Mouse (Mus musculus): ENCODE measurements around the gene Carm1. TPM values are rescaled to one million over a fixed set of nuclear protein-coding genes. Genes with fewer than 3 reads are reported as not detected.
"Not testable (repeated sequence)": the region's sequence is repeated elsewhere in the genome, so short reads cannot be mapped to it uniquely, and the experiment has no call there.

The Carm1 gene
- polyA plus RNA-seq, 1 experiment = 20.5 TPM

DNA sequence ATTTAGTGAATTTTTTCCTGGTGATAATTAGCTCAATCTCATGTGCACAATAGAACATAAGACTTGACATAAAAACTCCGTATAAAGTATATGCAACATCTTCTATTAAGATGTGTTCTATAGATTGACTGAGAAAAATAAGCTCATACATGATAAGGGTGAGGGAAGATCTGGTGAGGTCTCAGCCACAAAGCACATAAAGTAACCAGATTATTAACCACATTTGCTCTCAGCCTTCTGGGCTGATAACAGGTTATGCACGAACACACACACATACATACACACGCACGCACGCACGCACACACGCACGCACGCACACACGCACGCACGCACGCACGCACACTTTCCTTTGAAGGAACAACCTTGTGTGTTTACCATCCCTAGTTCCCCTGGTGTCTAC lies 10.2 kb upstream of the Carm1 start:
- Histone ChIP-seq H3K4me3 (ENCODE audit: insufficient read depth, low read length) (no peak overlapping the region), H3K4me1 (ENCODE audit: control insufficient read depth, insufficient read depth, low read length) (peaks cover 9% of the 10 kb centered on the region), H3K27ac (ENCODE audit: insufficient read depth, low read depth, low read length) (no peak overlapping the region)
- no peak for TF ChIP-seq POLR2A (IDR thresholded peaks at IDR 0.05; ENCODE audit: borderline replicate concordance, low read depth, low read length)
- no peak for TF ChIP-seq CTCF (IDR thresholded peaks at IDR 0.05; ENCODE audit: low read depth, low read length)

- peaks cover 11% of the 10 kb centered on the region for H3K4me1 ChIP-seq (ENCODE audit: control insufficient read depth, insufficient read depth, low read length)
- H3K4me3 ChIP-seq (ENCODE audit: insufficient read depth, low read length) = no peak overlapping the region
- no peak overlapping the region for H3K27ac ChIP-seq (ENCODE audit: insufficient read depth, low read depth, low read length)
- no peak for TF ChIP-seq POLR2A (IDR thresholded peaks at IDR 0.05; ENCODE audit: borderline replicate concordance, low read depth, low read length)
- TF ChIP-seq CTCF (IDR thresholded peaks at IDR 0.05; ENCODE audit: low read depth, low read length) = no peak
These were observed 9.7 kb upstream of the Carm1 start for GRCm38 (mm10) chr9:21537009-21537408.

DNA sequence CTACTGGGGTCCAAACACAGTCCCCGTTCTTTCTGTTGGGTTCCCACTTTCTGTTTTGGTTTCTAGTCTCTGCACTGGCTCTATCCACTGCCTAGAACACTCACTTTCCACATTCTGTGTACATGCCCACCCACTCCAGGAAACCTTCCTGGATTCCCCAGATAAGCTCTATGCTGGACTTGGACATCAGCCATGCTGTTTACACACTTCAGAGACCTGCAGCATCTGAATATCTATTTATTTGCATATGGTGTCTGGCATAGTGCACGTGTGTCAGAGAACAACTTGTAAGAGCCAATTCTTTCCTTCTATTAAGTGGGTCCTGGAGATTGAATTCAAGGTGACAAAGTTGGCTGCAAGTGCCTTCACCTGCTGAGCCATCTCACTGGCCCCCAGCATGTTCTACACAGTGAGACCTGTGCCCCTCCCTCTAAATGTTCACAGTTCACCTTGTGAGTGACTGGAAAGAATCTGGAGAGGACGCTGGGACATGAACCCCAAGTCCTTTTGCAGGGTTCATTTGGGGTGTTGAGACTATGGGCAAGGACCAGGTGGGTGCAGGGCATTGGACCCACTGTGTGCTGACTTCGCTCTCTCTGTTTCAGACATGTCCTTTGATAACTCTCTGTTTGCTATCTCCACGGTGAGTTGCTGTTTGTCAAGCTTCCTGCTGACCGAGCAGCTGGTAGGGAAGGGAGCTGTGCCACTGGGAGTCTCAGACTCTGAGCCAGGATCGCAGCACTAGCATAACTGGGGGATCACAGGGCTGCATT lies 6.5 kb upstream of the Carm1 start:
- no peak overlapping the region for H3K4me3 ChIP-seq (ENCODE audit: insufficient read depth, low read length)
- TF ChIP-seq CTCF (IDR thresholded peaks at IDR 0.05; ENCODE audit: low read depth, low read length) = no peak
- H3K4me1 ChIP-seq (ENCODE audit: control insufficient read depth, insufficient read depth, low read length) = peaks cover 11% of the 10 kb centered on the region
- no peak overlapping the region for H3K27ac ChIP-seq (ENCODE audit: insufficient read depth, low read depth, low read length)

- H3K4me1 ChIP-seq (ENCODE audit: control insufficient read depth, insufficient read depth, low read length) = peaks cover 12% of the 10 kb centered on the region
- H3K4me3 ChIP-seq (ENCODE audit: insufficient read depth, low read length); H3K27ac ChIP-seq (ENCODE audit: insufficient read depth, low read depth, low read length): not testable (repeated sequence)
These were observed 4.7 kb upstream of the Carm1 start for GRCm38 (mm10) chr9:21542001-21542400.

- peak overlapping the region; percentile 73 for H3K4me3 ChIP-seq (ENCODE audit: insufficient read depth, low read length)
- no peak overlapping the region for H3K27ac ChIP-seq (ENCODE audit: insufficient read depth, low read depth, low read length)
- TF ChIP-seq POLR2A (IDR thresholded peaks at IDR 0.05; ENCODE audit: borderline replicate concordance, low read depth, low read length) = no peak
- no peak for TF ChIP-seq CTCF (IDR thresholded peaks at IDR 0.05; ENCODE audit: low read depth, low read length)
- peaks cover 15% of the 10 kb centered on the region for H3K4me1 ChIP-seq (ENCODE audit: control insufficient read depth, insufficient read depth, low read length)
These were observed 1.3 kb upstream of the Carm1 start for GRCm38 (mm10) chr9:21545351-21545915.

- TF ChIP-seq CTCF (IDR thresholded peaks at IDR 0.05; ENCODE audit: low read depth, low read length) (no peak), POLR2A (IDR thresholded peaks at IDR 0.05; ENCODE audit: borderline replicate concordance, low read depth, low read length) (no peak)
- Histone ChIP-seq H3K4me1 (ENCODE audit: control insufficient read depth, insufficient read depth, low read length) (peaks cover 16% of the 10 kb centered on the region), H3K27ac (ENCODE audit: insufficient read depth, low read depth, low read length) (peak overlapping the region; percentile 38; the same call in 1 of the 2 replicates), H3K4me3 (ENCODE audit: insufficient read depth, low read length) (peak overlapping the region; percentile 73)
These were observed 542 bp upstream of the Carm1 start for GRCm38 (mm10) chr9:21545916-21546788.

- H3K27ac ChIP-seq (ENCODE audit: insufficient read depth, low read depth, low read length) = peak overlapping the region; percentile 77
- H3K4me3 ChIP-seq (ENCODE audit: insufficient read depth, low read length) = peak overlapping the region; percentile 82
- H3K4me1 ChIP-seq (ENCODE audit: control insufficient read depth, insufficient read depth, low read length) = peaks cover 18% of the 10 kb centered on the region
- TF ChIP-seq CTCF (IDR thresholded peaks at IDR 0.05; ENCODE audit: low read depth, low read length) = no peak
- TF ChIP-seq POLR2A (IDR thresholded peaks at IDR 0.05; ENCODE audit: borderline replicate concordance, low read depth, low read length) = no peak
These were observed 614 bp downstream of the Carm1 start for GRCm38 (mm10) chr9:21547075-21547941.

GRCm38 (mm10) chr9:21551049-21551448 lies 4.4 kb downstream of the Carm1 start:
- no peak for TF ChIP-seq CTCF (IDR thresholded peaks at IDR 0.05; ENCODE audit: low read depth, low read length)
- no peak for TF ChIP-seq POLR2A (IDR thresholded peaks at IDR 0.05; ENCODE audit: borderline replicate concordance, low read depth, low read length)
- Histone ChIP-seq H3K4me1 (ENCODE audit: control insufficient read depth, insufficient read depth, low read length) (peaks cover 14% of the 10 kb centered on the region), H3K4me3 (ENCODE audit: insufficient read depth, low read length) (no peak overlapping the region), H3K27ac (ENCODE audit: insufficient read depth, low read depth, low read length) (no peak overlapping the region)

DNA sequence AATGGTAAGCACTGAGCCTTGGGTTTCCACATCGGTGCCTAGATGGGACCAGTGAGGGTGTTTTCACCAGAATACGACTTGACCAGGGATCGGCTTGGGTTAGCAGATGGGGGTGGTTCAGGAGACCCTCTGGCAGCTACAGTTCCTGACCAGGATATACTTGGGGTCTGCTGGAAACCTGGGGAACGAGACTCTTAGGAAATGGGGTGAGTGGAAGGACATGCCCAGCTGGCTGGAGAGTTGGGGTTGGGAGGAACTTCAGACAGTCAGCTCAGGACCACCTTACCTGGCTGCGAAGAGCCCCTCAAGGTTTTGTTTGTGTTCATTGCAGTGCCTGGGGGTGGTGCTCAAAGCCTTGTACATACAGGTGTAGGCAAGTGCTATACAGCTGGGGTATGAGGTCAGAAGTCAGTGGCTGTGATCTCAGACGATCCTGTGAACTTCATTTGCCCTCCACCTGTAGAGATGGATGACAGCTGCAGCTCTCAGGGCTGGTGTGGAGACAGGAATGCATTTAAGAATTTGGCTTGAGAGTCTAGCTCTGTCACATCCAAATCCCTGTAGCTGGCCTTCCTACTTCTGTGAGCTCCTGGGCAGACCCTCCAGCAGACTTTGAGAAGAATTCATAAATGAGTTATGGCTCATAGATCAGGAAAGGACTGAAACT lies 7.0 kb downstream of the Carm1 start:
- H3K27ac ChIP-seq (ENCODE audit: insufficient read depth, low read depth, low read length) = no peak overlapping the region
- H3K4me3 ChIP-seq (ENCODE audit: insufficient read depth, low read length) = no peak overlapping the region
- TF ChIP-seq POLR2A (IDR thresholded peaks at IDR 0.05; ENCODE audit: borderline replicate concordance, low read depth, low read length) (no peak), CTCF (IDR thresholded peaks at IDR 0.05; ENCODE audit: low read depth, low read length) (no peak)
- H3K4me1 ChIP-seq (ENCODE audit: control insufficient read depth, insufficient read depth, low read length) = peaks cover 10% of the 10 kb centered on the region

Data from bone marrow macrophage, adult 2 months (primary cell).